Mouse (Mus musculus) stomach, embryonic 16.5 days (tissue): Measurements from ENCODE around the gene Pard3b. TPM values are rescaled to one million over a fixed set of nuclear protein-coding genes. Genes with fewer than 3 reads are reported as not detected.

Experiments used
- ATAC-seq: fragments of 200-750 bp; cut with Nextera tagmentation; 2 replicates; pipeline ENCODE4 v1.8.0; 2017; ENCODE audit warnings: moderate number of reproducible peaks, moderate TSS enrichment; ENCODE audit not compliant: insufficient read depth, low FRiP score
- H3K27ac ChIP-seq: fragments of 300-500 bp; sonication (generic); 2 replicates; pipeline ENCODE4 v1.5.1; 2014; ENCODE audit warnings: low read length
- H3K27me3 ChIP-seq: fragments of 300-500 bp; sonication (generic); 2 replicates; pipeline ENCODE4 v1.6.1; 2014; ENCODE audit warnings: low read length, control low read depth, mixed read lengths; ENCODE audit not compliant: control insufficient read depth, insufficient read depth
- H3K36me3 ChIP-seq: fragments of 300-500 bp; sonication (generic); 2 replicates; pipeline ENCODE4 v1.6.1; 2014; ENCODE audit warnings: low read length; ENCODE audit not compliant: control insufficient read depth, insufficient read depth
- H3K4me1 ChIP-seq: fragments of 300-500 bp; sonication (generic); 2 replicates; pipeline ENCODE4 v1.6.1; 2014; ENCODE audit warnings: low read length, control low read depth, mixed read lengths; ENCODE audit not compliant: control insufficient read depth, insufficient read depth
- H3K4me2 ChIP-seq: fragments of 300-500 bp; sonication (generic); 2 replicates; pipeline ENCODE4 v1.6.1; 2014; ENCODE audit warnings: low read depth, low read length, mixed read lengths
- H3K4me3 ChIP-seq: fragments of 300-500 bp; sonication (generic); replicated peaks from 2 replicates; pipeline ENCODE4 v1.5.1; 2014; ENCODE audit warnings: mild to moderate bottlenecking, low read length
- H3K9ac ChIP-seq: fragments of 300-500 bp; sonication (generic); 2 replicates; pipeline ENCODE4 v1.6.1; 2014; ENCODE audit warnings: low read length
- H3K9me3 ChIP-seq: fragments of 300-500 bp; sonication (generic); replicated peaks from 2 replicates; pipeline ENCODE4 v1.6.1; 2016; ENCODE audit warnings: low read length, control low read depth; ENCODE audit not compliant: control insufficient read depth
- WGBS: fragments of 180-500 bp; shearing (Covaris S2); extraction: QIAGEN DNeasy Blood & Tissue Kit; methylation state at CpG from one replicate; pipeline ENCODE4 v1.1.7; 2014; 5-methylcytosine and 5-hydroxymethylcytosine counted together
- polyA plus RNA-seq: library from polyadenylated mRNA; unstranded; fragments of >200 nt; fragmentation: Nextera tagmentation; extraction: Ambion mirVana; gene quantifications from 2 replicates; pipeline ENCODE4 v1.2.1, GENCODE M21; 2015

Gene Pard3b
- polyA plus RNA-seq, 1 experiment from 2014 or later, result 15.7 TPM

DNA sequence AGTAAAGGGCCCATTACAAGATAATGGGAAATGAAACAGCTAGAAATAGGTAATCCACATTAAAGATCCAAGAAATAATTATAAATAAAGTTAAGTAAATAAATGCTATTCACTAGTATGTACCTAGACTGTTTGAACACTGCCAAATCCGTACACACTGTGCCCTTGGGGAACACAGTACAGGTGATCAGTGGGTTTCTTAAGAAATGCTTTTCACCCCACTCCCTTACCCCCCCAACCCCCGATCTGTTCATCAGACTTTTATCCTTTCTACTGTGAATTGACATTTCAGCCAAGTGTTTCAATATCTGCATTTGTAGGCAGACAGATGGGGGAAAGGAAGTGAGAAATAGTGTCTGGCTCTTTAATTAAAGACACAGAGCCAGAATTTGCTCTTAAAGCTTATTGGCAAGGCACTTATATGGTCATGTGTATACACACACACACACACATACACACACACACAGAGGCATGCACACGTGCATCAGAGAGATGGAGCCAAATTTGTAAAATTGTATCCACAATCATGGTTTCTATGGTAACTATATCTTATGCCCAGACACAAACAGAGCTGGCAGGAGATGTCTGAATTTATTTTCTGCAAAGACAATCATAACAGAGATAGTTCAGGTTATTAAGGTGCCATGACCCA is 938.4 kb downstream of the Pard3b start:
- WGBS, result 48% methylated on average over 3 of the region's 3 CpGs
- H3K4me2 ChIP-seq, result no peak overlapping the region
- no peak overlapping the region for H3K27ac ChIP-seq
- H3K4me3 ChIP-seq, result no peak overlapping the region
- peaks cover 8% of the 10 kb centered on the region; the same call in 1 of the 2 replicates for H3K4me1 ChIP-seq
- no peaks in the 10 kb centered on the region for H3K36me3 ChIP-seq
- no peak overlapping the region for H3K9ac ChIP-seq
- no peaks in the 10 kb centered on the region for H3K27me3 ChIP-seq
- no peaks in the 10 kb centered on the region for H3K9me3 ChIP-seq
- ATAC-seq, result no peak

DNA sequence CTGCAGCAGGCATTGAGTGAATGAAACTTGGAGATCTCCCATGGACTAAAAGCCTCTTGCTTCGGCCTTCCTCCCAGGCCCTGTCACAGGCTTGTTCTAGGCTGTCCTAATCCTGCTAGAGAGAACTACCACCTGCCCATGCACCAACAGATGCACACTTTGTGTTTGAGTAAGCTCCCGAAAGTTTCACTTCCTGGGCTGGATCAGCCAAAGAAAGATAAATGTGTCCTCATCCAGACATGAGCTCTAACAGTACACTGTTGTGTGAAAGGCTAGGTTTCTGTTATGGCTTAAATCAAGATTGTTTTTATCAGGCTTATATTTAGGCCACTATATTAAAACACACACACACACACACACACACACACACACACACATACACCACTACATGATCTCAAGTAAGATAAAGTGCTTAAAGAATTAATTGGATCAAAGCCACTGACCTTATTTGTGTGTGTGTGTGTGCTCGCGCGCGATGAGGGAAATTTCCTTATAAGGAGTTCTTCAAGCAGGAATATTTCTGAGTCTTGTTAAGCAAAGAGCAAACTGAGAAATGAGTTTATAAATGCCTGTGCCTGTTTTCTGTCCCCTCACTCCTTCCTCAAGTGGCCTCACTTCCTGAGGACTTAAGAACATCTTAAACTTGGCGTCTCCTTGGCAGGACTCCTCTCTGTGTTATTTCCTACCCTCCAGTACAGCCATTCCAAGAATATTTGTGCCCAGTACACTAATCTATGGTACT is 940.6 kb downstream of the Pard3b start:
- WGBS, result 28% methylated on average over 7 of the region's 7 CpGs
- ATAC-seq, result peak; percentile 90

DNA sequence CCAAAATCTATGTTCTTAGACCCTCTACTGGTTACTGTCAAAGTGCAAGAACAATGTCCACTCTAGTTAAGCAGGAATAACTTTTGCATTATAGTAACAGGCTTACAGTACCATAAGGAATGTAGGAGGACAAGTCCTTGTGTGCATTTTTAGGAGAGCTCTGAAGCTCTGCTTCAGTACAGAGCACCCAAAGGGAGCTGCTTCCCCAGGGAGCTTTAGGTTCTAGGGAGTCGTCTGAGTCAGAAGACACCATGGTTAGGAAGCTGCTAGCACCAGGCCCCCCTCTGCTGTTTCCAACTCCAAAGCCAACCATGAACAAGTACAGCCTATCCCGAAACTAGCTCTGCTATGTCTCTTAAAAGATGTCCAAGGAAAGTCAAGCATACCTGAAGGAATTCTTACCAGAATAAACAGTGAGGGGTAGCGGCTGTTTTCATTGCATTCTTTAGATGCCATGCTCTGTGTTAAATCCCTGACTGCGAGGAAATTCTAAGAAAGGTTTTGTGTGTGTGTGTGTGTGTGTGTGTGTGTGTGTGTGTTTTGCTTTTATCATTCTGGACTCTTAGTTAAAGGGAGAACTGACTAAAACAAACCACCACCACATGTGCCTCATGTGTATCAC is 941.8 kb downstream of the Pard3b start:
- Histone ChIP-seq H3K4me3 (no peak overlapping the region), H3K9me3 (no peaks in the 10 kb centered on the region), H3K9ac (no peak overlapping the region), H3K27ac (peak overlapping the region; percentile 65), H3K4me2 (no peak overlapping the region), H3K36me3 (no peaks in the 10 kb centered on the region), H3K27me3 (no peaks in the 10 kb centered on the region), H3K4me1 (peaks cover 11% of the 10 kb centered on the region; the same call in 1 of the 2 replicates)
- no peak for ATAC-seq
- WGBS, result 40% methylated on average over 4 of the region's 4 CpGs

More for the DNA sequence above, 940.6 kb downstream of the Pard3b start:
- Histone ChIP-seq H3K4me1 (peaks cover 11% of the 10 kb centered on the region; the same call in 1 of the 2 replicates), H3K36me3 (no peaks in the 10 kb centered on the region), H3K9me3 (no peaks in the 10 kb centered on the region), H3K9ac (no peak overlapping the region), H3K27me3 (no peaks in the 10 kb centered on the region), H3K4me2 (no peak overlapping the region), H3K4me3 (no peak overlapping the region), H3K27ac (peak overlapping the region; percentile 84)

DNA sequence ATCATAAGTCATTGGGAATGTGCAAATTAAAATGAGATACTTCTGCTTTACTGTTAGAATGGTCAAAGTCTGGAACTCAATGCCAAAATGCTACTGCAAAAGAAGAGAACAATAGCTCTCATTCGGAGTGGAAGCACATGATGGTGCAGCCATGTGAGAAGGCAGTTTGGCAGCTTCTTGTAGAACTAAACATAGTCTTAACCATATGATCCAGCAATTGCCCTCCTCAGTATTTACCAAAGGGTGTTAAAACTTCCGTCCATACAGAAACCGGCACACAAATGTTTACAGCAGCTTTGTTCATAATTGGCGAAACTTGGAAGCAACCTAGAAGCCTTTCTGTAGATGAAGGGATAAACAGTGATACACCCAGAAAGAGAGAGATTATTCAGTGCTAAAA is 943.9 kb downstream of the Pard3b start:
- no peak for ATAC-seq
- Histone ChIP-seq H3K9ac (no peak overlapping the region), H3K4me2 (no peak overlapping the region), H3K4me1 (0 out of 2 replicates have a peak, but pooled peaks cover 3% of the 10 kb centered on the region), H3K27me3 (no peaks in the 10 kb centered on the region), H3K36me3 (no peaks in the 10 kb centered on the region), H3K27ac (no peak overlapping the region), H3K9me3 (no peaks in the 10 kb centered on the region), H3K4me3 (no peak overlapping the region)
- 57% methylated on average over 4 of the region's 4 CpGs for WGBS

DNA sequence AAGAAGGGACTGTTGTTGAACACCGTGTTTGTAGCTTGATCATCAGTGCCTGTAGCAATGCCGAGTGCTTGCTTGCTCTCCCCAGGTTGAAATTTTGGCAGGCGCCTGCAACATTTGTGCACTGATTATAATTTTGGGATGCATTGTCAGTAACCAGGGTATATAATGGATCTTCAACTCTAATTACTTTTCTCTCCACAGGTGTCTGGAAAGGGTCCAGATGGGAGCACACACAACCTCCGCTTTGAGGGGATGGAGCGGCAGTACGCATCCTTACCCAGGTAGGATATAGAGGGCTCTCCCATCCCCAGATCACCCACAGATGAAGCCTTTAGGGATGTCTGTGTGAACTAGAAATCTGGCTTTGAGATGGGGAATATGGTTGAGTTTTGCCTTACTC is 948.9 kb downstream of the Pard3b start:
- H3K4me2 ChIP-seq, result no peak overlapping the region
- no peaks in the 10 kb centered on the region for H3K9me3 ChIP-seq
- H3K27ac ChIP-seq, result no peak overlapping the region
- H3K36me3 ChIP-seq, result no peaks in the 10 kb centered on the region
- 91% methylated on average over 6 of the region's 6 CpGs for WGBS
- H3K9ac ChIP-seq, result no peak overlapping the region
- no peak overlapping the region for H3K4me3 ChIP-seq
- H3K27me3 ChIP-seq, result no peaks in the 10 kb centered on the region
- peaks cover 9% of the 10 kb centered on the region; the same call in 1 of the 2 replicates for H3K4me1 ChIP-seq
- ATAC-seq, result no peak

DNA sequence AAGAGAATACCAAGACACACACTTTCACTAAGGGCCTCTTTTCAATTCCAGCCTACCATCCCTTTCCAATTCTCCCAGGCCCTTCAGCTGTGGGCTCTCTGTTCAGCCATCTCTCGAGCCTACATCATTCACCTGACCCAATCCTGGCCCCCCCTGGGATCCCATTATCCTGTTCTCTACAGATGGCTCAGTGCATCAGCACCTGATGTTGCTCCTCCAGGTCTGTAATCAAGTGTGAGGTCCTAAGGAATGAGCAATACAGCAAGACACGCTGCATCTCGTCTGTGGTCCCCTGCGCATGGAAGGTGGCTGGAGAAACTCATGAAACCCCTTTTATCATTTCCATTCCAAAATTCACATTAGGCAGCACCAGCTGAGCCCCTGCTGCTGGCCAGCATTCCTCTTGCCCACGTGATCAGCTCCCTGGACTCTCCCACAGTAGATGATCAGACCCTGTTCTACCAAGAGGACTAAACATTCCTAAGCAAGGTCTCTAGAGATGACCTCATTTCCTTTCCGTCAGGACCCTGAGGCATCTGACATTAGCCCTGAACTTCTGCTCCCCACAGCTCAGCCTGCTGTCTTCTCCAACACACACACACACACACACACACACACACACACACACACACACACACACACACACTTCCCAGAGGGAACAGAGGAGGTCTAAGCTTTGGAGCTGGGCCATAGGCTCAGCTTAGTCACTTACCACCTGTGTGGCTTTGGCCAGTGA is 952.8 kb downstream of the Pard3b start:
- no peaks in the 10 kb centered on the region for H3K27me3 ChIP-seq
- ATAC-seq, result no peak
- H3K9me3 ChIP-seq, result no peaks in the 10 kb centered on the region
- H3K4me3 ChIP-seq, result no peak overlapping the region
- H3K36me3 ChIP-seq, result no peaks in the 10 kb centered on the region
- no peak overlapping the region for H3K4me2 ChIP-seq
- no peak overlapping the region for H3K9ac ChIP-seq
- H3K27ac ChIP-seq, result no peak overlapping the region
- 59% methylated on average over 6 of the region's 6 CpGs for WGBS
- H3K4me1 ChIP-seq, result peaks cover 12% of the 10 kb centered on the region; the same call in 1 of the 2 replicates

DNA sequence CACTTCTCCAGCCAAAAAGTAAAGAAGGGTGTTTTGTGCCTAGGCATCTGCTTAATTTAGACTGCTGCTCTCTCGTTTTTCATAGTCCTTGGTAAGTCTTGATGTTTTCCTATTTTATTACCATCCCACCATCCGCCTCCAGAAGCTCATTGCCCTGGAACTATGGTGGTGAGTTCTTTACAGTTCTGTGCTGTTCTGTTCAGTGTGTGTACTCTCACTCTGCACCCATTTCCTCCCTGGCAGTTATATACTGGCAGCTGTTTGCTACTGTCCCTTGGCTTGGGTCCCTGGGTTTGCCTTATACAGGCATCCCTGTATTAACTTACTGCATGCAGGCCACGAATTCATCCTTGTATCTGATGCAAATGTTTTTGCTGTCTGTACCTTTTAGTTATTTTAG is 956.8 kb downstream of the Pard3b start:
- 58% methylated on average over 3 of the region's 3 CpGs for WGBS
- Histone ChIP-seq H3K4me2 (no peak overlapping the region), H3K4me3 (no peak overlapping the region), H3K9ac (no peak overlapping the region), H3K36me3 (no peaks in the 10 kb centered on the region), H3K27me3 (no peaks in the 10 kb centered on the region), H3K9me3 (no peaks in the 10 kb centered on the region), H3K27ac (no peak overlapping the region), H3K4me1 (peaks cover 12% of the 10 kb centered on the region; the same call in 1 of the 2 replicates)
- no peak; the same call in 1 of the 2 replicates for ATAC-seq

DNA sequence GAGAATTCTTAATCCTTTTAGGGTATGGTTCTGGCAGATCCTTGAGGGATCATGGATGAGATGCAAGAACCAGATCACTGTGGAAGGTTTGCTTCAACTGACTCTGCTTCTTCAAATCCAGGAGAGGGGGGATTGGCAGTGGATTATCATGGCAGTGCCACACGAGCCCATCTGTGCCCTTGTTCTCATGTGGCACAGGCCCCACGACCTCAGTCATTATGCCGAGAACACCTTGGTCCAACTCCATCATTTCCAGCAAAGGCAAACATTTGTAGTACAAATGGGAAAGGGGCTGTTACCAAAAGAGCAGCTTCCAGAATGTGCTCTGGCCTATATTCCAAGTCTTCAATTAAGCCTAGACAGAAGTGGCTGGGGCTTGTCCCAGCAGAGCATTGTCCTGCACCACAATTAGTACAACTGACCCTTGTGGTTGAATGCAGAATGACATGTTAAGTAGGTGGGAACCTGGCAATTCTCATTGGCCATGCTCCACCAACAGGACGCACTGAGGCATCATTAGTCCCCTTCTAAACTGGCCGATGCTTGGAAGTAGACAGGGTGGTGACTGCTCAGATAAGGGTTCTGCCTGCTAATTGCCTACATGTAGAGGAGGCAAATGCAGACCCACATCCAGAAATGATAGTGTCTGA is 959.3 kb downstream of the Pard3b start:
- Histone ChIP-seq H3K9ac (no peak overlapping the region), H3K36me3 (no peaks in the 10 kb centered on the region), H3K4me1 (0 out of 2 replicates have a peak, but pooled peaks cover 4% of the 10 kb centered on the region), H3K27me3 (no peaks in the 10 kb centered on the region), H3K4me2 (no peak overlapping the region), H3K27ac (no peak overlapping the region), H3K9me3 (no peaks in the 10 kb centered on the region), H3K4me3 (no peak overlapping the region)
- whole genome bisulfite sequencing, result 86% methylated on average over 5 of the region's 5 CpGs
- ATAC-seq, result no peak
